Mouse (Mus musculus) small intestine, adult 2 months (tissue): Measurements from ENCODE around the gene Gm6034.
"Not testable (repeated sequence)": the region's sequence is repeated elsewhere in the genome, so short reads cannot be mapped to it uniquely, and the experiment has no call there.

Source experiments
- CTCF ChIP-seq: fragments of 200-500 bp; IDR thresholded peaks from 2 replicates; pipeline ENCODE4 v1.5.1; 2012; ENCODE audit warnings: low read depth, mild to moderate bottlenecking, control low read depth, inconsistent platforms, low read length, moderate library complexity, mixed read lengths; ENCODE audit not compliant: insufficient replicate concordance, insufficient read length; ENCODE audit errors: extremely low read depth
- POLR2A ChIP-seq: fragments of 200-500 bp; IDR thresholded peaks from 2 replicates; pipeline ENCODE4 v1.6.1; 2012; ENCODE audit warnings: low read depth, mild to moderate bottlenecking, control low read depth, inconsistent platforms, low read length, moderate library complexity

- not testable (repeated sequence) for TF ChIP-seq POLR2A, CTCF
Observed at GRCm38 (mm10) chr17:36042055-36042454, 706 bp upstream of the Gm6034 start.
